Mouse (Mus musculus) G1E (cell line): ENCODE data around the gene Cps1. TPM values are rescaled to one million over a fixed set of nuclear protein-coding genes. Genes with fewer than 3 reads are reported as not detected.

Experiments used
- ATAC-seq: 2 replicates; pipeline ENCODE4 v1.8.0; 2016; ENCODE audit warnings: mild to moderate bottlenecking; ENCODE audit not compliant: insufficient number of reproducible peaks, poor library complexity, low FRiP score, severe bottlenecking; ENCODE audit errors: extremely low read depth
- DNase-seq: peaks from one replicate; pipeline ENCODE4 v3.0.0; 2012; ENCODE audit warnings: low spot score
- H3K27me3 ChIP-seq: 2 replicates; pipeline ENCODE4 v1.6.1; 2012; ENCODE audit warnings: mild to moderate bottlenecking, low read length, inconsistent platforms; ENCODE audit not compliant: insufficient read depth
- H3K36me3 ChIP-seq: replicated peaks from 2 replicates; pipeline ENCODE3; 2012; ENCODE audit warnings: mild to moderate bottlenecking, inconsistent platforms
- H3K4me1 ChIP-seq: 2 replicates; pipeline ENCODE4 v1.6.1; 2012; ENCODE audit warnings: low read depth, low read length, inconsistent platforms, mixed read lengths; ENCODE audit not compliant: insufficient read depth
- H3K4me3 ChIP-seq: 2 replicates; pipeline ENCODE4 v1.5.1; 2012; ENCODE audit warnings: low read depth, mild to moderate bottlenecking, inconsistent platforms, low read length, moderate library complexity, mixed read lengths
- H3K9me3 ChIP-seq: replicated peaks from 2 replicates; pipeline ENCODE4 v1.6.1; 2012; ENCODE audit warnings: inconsistent platforms
- CTCF ChIP-seq: IDR thresholded peaks from 2 replicates; pipeline ENCODE4 v1.5.1; 2012; ENCODE audit warnings: low read depth, low read length, inconsistent platforms, mixed read lengths
- GATA1 ChIP-seq: IDR thresholded peaks from 2 replicates; pipeline ENCODE4 v1.6.1; 2012; ENCODE audit warnings: borderline replicate concordance, low read length, inconsistent platforms, mixed read lengths
- GATA2 ChIP-seq: IDR thresholded peaks from 2 replicates; pipeline ENCODE4 v1.6.1; 2012; ENCODE audit warnings: low read depth, low read length, inconsistent platforms, borderline replicate concordance
- POLR2AphosphoS5 ChIP-seq: IDR thresholded peaks from 2 replicates; pipeline ENCODE4 v1.6.1; 2012; ENCODE audit warnings: low read depth, low read length, inconsistent platforms; ENCODE audit not compliant: insufficient replicate concordance
- TAL1 ChIP-seq: conservative IDR thresholded peaks from 2 replicates; pipeline ENCODE4 v1.6.1; 2012; ENCODE audit warnings: low read depth, low read length, inconsistent platforms, mixed read lengths
- polyA plus RNA-seq: library from polyadenylated mRNA; stranded (reverse); fragments of >175 nt; gene quantifications from 2 replicates; pipeline ENCODE4 v1.2.3, GENCODE M21; 2012
- total RNA-seq, 2 experiments: library from RNA; stranded (forward) in 1 of 2; stranded (reverse) in 1 of 2; fragments of 200-1000 nt in 1 of 2; fragments of >200 nt in 1 of 2; fragmentation: Nextera tagmentation in 1 of 2; gene quantifications; 2 replicates each; pipeline ENCODE4 v1.2.3; 2014 to 2017

Gene Cps1
- total and polyA plus RNA-seq, 3 experiments, result not detected

DNA sequence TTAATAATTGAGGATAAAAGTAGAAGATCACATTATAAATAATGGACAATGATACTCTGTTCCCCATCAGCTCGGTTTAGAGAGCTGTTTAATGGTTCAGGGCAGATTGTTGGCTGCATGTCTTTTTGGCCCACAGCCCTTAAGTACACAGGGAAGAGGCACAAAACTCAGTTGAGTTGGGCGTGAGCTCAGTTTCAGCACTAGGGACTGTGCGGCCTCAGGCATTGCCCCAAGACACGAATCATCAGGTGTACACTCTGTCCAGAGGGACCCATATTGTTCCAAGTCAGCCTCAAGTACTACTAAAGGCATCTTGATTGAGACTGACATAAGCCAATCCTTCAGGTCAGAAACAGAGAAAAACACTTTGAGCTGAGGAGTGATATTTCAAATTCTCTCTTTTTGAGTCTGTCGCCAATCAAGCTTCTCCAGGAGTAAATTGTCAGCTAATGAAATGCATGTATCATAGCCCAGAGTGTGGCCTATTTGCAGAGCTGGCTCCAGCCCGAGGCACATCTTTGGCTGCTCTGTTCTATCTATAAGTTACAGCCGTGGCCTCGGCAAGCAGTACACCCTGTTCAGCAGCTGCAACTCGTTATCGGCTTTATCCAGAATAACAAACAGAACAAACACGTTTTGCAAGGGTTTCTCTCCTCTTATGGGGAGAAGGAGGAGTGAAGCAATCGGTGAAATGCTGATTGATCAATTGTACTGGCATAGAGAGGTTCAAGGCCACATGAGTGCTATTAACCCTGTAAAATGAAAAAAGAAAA lies 19.2 kb upstream of the Cps1 start:
- DNase-seq, result no peak
- TF ChIP-seq TAL1 (no peak), CTCF (no peak), POLR2AphosphoS5 (no peak), GATA1 (no peak), GATA2 (no peak)
- H3K4me3 ChIP-seq, result no peak overlapping the region
- no peak for ATAC-seq
- no peaks in the 10 kb centered on the region for H3K36me3 ChIP-seq
- H3K9me3 ChIP-seq, result no peaks in the 10 kb centered on the region
- H3K27me3 ChIP-seq, result no peaks in the 10 kb centered on the region
- no peaks in the 10 kb centered on the region for H3K4me1 ChIP-seq

DNA sequence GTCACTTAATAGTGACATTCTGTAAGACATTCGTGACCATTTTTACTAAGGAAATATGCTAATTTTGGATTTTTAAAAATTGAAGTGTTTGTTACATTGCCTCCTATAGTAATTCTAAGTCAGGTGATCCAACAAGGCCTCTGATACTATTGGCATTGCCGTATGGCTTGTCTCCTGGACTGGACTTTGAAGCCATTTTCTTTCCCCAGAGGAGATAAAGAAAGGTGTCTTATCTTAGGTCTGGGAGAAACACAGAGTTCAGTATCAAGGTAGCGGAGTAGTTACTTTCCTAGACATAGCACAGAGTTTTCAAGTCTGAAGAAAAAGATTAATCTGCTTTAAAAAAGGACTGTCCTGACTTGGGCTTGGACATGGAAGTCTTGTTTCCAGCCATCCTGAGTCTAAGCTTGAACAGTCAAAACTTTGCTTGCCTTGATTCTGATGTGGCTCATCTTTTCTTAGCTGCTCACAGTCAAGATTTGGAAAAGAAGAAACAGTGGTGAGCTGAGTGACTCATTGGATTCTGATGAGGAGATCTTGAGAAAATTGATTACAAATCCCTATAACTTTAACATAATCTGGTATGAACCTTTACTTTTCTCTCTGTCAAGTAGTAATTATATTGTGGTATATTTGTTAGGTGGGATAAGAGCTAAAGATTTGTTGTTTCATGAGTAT lies 11.1 kb upstream of the Cps1 start:
- Histone ChIP-seq H3K4me1 (no peaks in the 10 kb centered on the region), H3K27me3 (no peaks in the 10 kb centered on the region; the same call in 1 of the 2 replicates), H3K36me3 (no peaks in the 10 kb centered on the region), H3K4me3 (no peak overlapping the region), H3K9me3 (no peaks in the 10 kb centered on the region)
- DNase-seq (no peak), ATAC-seq (no peak)
- TF ChIP-seq CTCF (no peak), POLR2AphosphoS5 (no peak), GATA2 (no peak)

- ATAC-seq (no peak), DNase-seq (no peak)
- Histone ChIP-seq H3K36me3 (no peaks in the 10 kb centered on the region), H3K27me3 (no peaks in the 10 kb centered on the region; the same call in 1 of the 2 replicates), H3K4me1 (no peaks in the 10 kb centered on the region), H3K4me3 (no peak overlapping the region), H3K9me3 (no peaks in the 10 kb centered on the region)
- TF ChIP-seq CTCF (no peak), POLR2AphosphoS5 (no peak), GATA1 (no peak), TAL1 (no peak), GATA2 (no peak)
Observed at GRCm38 (mm10) chr1:67113343-67114030, 9.3 kb upstream of the Cps1 start.

DNA sequence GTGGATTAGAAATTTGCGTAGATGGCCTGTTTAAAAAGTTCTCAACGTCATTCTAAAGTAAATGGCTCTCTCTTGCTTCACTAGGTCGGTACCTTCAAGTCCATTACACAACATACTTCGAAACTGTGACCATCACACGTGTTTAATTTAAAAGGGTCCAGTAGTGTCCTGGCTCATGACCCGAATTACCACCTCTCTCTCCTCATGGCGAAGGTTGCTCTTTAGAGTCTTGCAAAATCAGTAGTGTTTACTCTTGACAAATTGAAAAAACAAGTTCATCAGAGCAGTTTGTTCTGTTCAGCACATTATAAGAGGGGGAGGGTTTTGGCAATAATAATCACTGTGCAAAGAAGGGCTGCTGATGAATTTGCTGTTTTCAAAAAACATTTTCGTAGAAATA lies 6.3 kb upstream of the Cps1 start:
- H3K4me1 ChIP-seq, result no peaks in the 10 kb centered on the region
- no peak for DNase-seq
- H3K27me3 ChIP-seq, result no peaks in the 10 kb centered on the region; the same call in 1 of the 2 replicates
- no peaks in the 10 kb centered on the region for H3K36me3 ChIP-seq
- no peak for ATAC-seq
- no peak overlapping the region for H3K4me3 ChIP-seq
- TF ChIP-seq CTCF (no peak), GATA2 (no peak), TAL1 (no peak), GATA1 (no peak), POLR2AphosphoS5 (no peak)
- H3K9me3 ChIP-seq, result no peaks in the 10 kb centered on the region

DNA sequence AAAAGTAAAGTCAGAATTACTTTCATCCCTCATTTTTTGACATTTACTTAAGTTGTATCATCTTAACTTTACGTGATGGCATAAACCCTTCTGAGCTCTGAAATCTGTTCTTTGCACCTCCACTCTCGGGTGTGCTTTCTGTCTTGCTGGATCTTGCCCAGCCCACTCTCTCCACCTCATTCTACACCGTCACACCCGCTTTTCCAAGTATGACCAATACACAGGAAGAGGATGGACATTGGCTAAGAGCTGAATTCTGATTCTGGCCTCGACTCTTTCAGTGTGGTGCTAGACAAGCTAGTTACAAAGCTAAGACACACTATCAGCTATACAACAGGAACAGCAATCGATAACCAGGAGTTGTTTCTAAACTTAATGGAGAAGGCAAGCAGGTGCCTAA lies 5.0 kb upstream of the Cps1 start:
- TF ChIP-seq GATA1 (no peak), CTCF (no peak), TAL1 (no peak), POLR2AphosphoS5 (no peak), GATA2 (no peak)
- DNase-seq (no peak), ATAC-seq (no peak)
- Histone ChIP-seq H3K36me3 (no peaks in the 10 kb centered on the region), H3K4me3 (no peak overlapping the region), H3K4me1 (no peaks in the 10 kb centered on the region), H3K9me3 (no peaks in the 10 kb centered on the region), H3K27me3 (no peaks in the 10 kb centered on the region; the same call in 1 of the 2 replicates)

GRCm38 (mm10) chr1:67125433-67125832 lies 2.6 kb downstream of the Cps1 start:
- DNase-seq (no peak), ATAC-seq (no peak)
- Histone ChIP-seq H3K4me3 (no peak overlapping the region), H3K36me3 (no peaks in the 10 kb centered on the region), H3K9me3 (no peaks in the 10 kb centered on the region), H3K27me3 (no peaks in the 10 kb centered on the region; the same call in 1 of the 2 replicates), H3K4me1 (no peaks in the 10 kb centered on the region)
- TF ChIP-seq TAL1 (no peak), GATA2 (no peak), POLR2AphosphoS5 (no peak), GATA1 (no peak), CTCF (no peak)
